Mouse (Mus musculus): ENCODE measurements at regions not wholly inside any gene's neighbourhood (a gene's known extent, or its start where the extent isn't known, plus 50 kb on each side); places are given as distances from the start of the nearest gene placed in this dataset.

- TF ChIP-seq POLR2A (IDR thresholded peaks at IDR 0.05; ENCODE audit: borderline replicate concordance, extremely low read depth, insufficient read depth, insufficient read length, poor library complexity, severe bottlenecking) = no peak
- TF ChIP-seq CTCF (IDR thresholded peaks at IDR 0.05; ENCODE audit: borderline replicate concordance, extremely low read depth, insufficient read depth, insufficient read length) = no peak
Observed at GRCm38 (mm10) chr3:118429825-118430630, 131.9 kb upstream of the Dpyd start.
